Mouse (Mus musculus): Measurements from ENCODE around the gene Adgrb3.

The Adgrb3 gene

DNA sequence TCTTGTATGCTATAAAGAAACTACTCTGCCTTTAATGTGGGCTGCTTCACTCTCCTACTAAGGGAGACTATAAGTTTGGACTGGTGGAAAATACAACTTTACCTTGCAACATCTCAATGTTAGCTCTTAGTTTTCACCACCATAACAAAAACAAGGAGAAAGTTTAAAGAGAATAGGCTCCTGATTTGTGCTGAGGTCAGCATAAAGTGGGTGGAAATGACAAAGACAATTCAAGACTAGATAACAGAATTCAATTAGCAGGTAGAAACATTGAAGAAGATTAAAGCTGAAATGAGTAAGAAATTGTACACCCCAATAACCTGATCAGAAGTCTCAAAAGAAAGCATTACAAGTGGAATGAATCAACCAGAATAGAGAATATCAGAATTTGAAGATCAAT is 578.9 kb downstream of the Adgrb3 start:
- DNase-seq = no peak

DNA sequence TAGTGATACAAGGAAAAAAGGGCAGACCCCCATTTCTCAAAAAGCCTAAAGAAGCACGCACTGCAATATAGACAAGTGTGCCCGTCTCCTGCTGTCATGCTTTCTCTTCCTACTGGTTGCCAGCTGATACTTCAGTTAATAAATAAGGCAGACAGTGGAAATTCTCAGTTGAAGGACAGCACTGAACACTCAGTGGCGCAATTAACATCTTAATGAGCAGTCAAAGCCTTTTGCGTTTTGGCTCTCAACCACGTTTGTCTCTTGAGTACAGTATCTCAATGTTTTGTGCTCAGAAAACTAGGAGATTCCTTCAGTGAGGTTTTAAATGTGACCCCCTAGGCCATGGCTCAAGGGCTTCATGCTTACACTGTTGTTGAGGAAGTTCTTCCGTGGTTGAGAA is 587.1 kb downstream of the Adgrb3 start:
- no peak for DNase-seq

DNA sequence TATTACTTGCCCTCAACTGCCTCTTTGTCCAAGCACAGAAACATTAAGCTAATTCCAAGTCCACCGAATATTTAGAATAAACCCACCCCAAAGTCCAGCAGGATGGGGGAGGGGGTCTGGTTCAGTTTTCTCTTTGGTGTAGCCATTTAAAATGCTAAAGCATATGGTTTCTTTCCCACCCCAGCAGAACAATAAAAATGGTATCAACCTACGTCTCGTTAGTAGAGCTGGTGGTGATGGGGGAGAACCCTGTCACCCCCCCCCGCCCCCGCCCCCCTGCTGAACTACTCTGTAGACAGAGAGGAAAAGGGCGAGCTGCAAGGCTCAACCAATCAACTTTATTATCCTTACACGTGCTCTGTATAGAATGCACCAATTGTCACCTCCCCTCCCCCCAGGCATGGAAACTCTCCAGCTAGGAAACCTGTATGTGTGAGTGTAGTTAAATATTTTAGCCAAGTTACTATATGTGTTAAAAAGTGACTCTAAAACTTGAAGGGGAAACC is 600.2 kb downstream of the Adgrb3 start:
- DNase-seq = no peak

GRCm38 (mm10) chr1:25228381-25229244 is 600.9 kb downstream of the Adgrb3 start:
- DNase-seq = no peak

- DNase-seq = no peak
Measured at GRCm38 (mm10) chr1:25227880-25228279, 601.6 kb downstream of the Adgrb3 start.

- DNase-seq = no peak
Measured at GRCm38 (mm10) chr1:25204636-25205035, 624.9 kb downstream of the Adgrb3 start.

GRCm38 (mm10) chr1:25199392-25199791 is 630.1 kb downstream of the Adgrb3 start:
- DNase-seq = no peak

- DNase-seq = no peak
Measured at GRCm38 (mm10) chr1:25191986-25192385, 637.5 kb downstream of the Adgrb3 start.

- DNase-seq = no peak
Measured at GRCm38 (mm10) chr1:25189261-25189660, 640.2 kb downstream of the Adgrb3 start.

- no peak for DNase-seq
Measured at GRCm38 (mm10) chr1:25185909-25186308, 643.6 kb downstream of the Adgrb3 start.

DNA sequence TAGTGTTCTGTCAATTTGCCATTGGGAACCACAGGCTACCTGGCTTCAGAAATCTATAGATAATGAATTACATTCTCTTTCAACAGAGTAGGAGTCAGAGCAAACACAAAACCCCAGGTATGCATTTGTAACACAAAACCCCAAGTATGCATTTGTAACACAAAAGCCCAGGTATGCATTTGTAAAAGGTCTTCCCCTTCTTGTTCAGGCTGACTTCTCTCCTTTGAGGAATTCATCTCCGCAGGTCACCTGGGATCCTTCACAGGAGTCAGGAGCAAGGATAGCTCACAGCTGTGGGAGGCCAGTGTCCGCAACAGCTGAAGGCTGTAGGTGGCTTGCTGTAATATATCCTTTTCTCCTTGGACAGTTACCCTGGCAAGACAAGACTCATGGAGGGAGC is 647.6 kb downstream of the Adgrb3 start:
- no peak for DNase-seq

- no peak for DNase-seq
Measured at GRCm38 (mm10) chr1:25180615-25181014, 648.9 kb downstream of the Adgrb3 start.

GRCm38 (mm10) chr1:25179860-25180582 is 649.5 kb downstream of the Adgrb3 start:
- no peak for DNase-seq

DNA sequence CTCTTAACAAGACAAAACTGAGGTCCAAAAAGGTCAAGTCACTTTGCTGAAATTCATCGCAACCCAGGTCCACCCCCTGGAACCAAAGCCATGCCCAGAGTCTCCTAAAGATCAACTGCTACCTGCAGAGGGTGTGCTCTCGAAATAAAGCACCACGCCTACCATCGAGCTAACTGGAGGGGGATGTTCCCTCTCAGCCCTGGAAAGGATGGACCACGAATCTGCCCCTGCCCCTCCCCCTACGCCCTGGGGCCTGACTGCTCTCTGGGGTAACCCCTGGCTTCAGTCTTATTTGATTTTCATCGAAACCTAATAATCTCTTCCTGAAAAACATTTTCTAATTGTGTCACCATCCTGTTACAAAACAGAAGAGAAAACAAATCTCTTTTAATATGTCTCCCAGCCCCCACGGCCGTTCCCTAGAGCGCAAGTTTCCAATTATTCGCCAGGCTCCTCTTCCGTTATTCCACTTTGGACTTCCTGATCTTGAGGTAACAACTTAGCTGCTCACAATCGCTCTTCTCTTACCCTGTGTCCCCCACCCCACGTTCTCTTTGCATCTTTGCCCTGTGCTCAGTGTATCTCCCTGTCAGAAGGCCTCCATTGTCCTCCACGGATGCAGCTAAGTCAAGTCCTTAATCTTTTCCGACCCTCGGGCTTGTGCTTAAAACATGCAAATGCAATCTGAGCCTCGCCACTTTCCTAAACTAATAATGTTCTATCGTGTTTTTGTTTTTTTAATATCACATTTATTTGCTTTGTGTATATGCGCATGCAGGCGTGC is 651.0 kb downstream of the Adgrb3 start:
- DNase-seq = no peak

GRCm38 (mm10) chr1:25167120-25167519 is 662.4 kb downstream of the Adgrb3 start:
- DNase-seq = no peak

DNA sequence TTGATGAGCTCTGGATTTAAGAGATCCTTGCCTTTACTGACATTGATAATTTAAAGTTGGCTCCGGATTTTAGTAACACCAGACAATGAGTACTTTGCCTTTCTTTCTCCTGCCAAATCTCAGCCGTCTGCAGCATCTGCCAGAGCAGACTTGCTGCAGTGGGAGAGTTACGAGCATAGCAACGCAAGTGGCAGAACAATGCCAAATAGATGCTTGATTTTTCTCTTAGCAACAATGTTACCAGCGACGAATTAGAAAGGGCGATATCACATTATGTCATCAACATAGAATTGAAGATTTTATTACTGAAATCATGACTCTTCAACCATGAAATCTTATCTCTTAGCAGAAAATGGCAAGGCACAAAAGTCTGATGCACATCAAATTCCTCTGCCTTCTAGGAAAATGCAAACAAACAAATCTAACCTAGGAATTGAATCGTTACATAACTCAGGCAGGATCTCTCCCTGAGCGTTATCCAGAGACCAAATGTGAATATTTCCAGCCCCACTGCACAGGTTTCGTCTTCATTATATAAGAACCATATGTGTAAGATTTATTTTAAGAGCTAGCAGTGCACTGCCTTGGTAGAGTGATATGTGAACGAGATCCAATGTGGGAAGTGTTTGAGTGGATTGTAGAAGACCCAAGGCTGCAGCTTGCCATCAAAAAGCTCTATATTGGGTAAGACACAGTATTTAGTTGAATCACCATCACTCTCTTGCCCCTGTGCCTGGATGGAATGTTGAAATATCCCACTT is 663.3 kb downstream of the Adgrb3 start:
- no peak for DNase-seq

GRCm38 (mm10) chr1:25163561-25163960 is 665.9 kb downstream of the Adgrb3 start:
- DNase-seq = no peak

DNA sequence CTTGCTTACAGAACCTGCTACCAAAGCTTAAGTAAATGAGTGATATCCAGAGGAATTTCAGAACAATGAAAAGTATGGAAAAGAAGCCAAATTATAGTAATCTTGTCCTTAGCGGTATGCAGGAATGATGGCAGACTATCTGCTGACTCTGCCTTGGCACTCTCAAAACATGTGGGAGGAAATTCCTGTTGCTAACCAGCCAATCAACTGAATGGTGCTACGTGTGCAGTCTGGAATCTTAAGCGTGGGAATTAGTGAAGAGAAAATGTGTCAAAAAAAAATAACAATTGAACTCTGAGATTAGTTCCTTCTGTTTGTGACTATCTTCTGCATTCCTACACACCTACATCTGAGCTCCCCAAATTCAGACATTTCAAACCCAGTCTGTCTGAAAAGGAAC is 683.3 kb downstream of the Adgrb3 start:
- DNase-seq = no peak

- no peak for DNase-seq
Measured at GRCm38 (mm10) chr1:25132150-25132824, 697.2 kb downstream of the Adgrb3 start.

GRCm38 (mm10) chr1:25115512-25115911 is 714.0 kb downstream of the Adgrb3 start:
- no peak for DNase-seq

DNA sequence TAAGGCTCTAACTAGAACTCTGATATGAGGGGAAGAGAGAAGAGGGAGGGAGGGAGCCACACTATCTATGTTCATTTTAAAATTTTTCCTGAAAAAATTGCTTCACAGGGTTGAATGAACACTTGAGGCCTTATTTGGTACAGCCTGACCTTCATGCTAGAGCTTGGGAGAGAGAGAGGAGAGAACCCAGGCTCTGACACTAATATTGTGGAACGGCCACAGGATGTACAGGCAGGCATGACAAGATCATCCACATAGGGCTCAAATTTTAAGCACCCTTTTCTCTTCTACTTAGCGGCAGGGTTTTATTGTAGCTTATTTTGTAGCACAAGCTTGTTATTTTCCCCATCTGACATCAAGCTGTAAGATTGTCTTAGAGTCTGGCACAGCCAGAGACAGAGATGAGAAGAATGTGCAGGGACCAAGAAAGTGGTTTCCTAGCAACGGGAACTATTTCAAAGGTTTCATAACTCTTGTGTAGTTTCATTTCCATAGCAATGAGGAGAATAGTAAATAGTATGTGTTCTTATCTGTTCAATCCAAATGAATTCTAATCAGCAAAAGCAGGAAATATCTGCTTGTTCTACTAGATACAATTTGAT is 721.9 kb downstream of the Adgrb3 start:
- DNase-seq = no peak
